Mouse (Mus musculus) liver, embryonic 16.5 days (tissue): ENCODE measurements around the gene Esyt2. TPM values are rescaled to one million over a fixed set of nuclear protein-coding genes. Genes with fewer than 3 reads are reported as not detected.

ENCODE experiments used
- ATAC-seq: fragments of 200-750 bp; cut with Nextera tagmentation; 2 replicates; pipeline ENCODE4 v1.8.0; 2017; ENCODE audit warnings: low read depth, mild to moderate bottlenecking, moderate number of reproducible peaks, moderate library complexity
- H3K27ac ChIP-seq: fragments of 300-500 bp; sonication (generic); 2 replicates; pipeline ENCODE4 v1.5.1; 2014; ENCODE audit warnings: mild to moderate bottlenecking, low read length
- H3K27me3 ChIP-seq: fragments of 300-500 bp; sonication (generic); 2 replicates; pipeline ENCODE4 v1.6.1; 2014; ENCODE audit warnings: low read depth, low read length, mixed read lengths; ENCODE audit not compliant: control insufficient read depth, insufficient read depth
- H3K36me3 ChIP-seq: fragments of 300-500 bp; sonication (generic); 2 replicates; pipeline ENCODE4 v1.6.1; 2014; ENCODE audit warnings: mild to moderate bottlenecking; ENCODE audit not compliant: control insufficient read depth, insufficient read depth
- H3K4me1 ChIP-seq: fragments of 300-500 bp; sonication (generic); 2 replicates; pipeline ENCODE4 v1.6.1; 2014; ENCODE audit warnings: low read depth, low read length, mixed read lengths; ENCODE audit not compliant: control insufficient read depth
- H3K4me2 ChIP-seq: fragments of 300-500 bp; sonication (generic); 2 replicates; pipeline ENCODE4 v1.6.1; 2014; ENCODE audit warnings: low read depth, low read length, mixed read lengths
- H3K4me3 ChIP-seq: fragments of 300-500 bp; sonication (generic); 2 replicates; pipeline ENCODE4 v1.5.1; 2014; ENCODE audit warnings: low read depth, mild to moderate bottlenecking, low read length
- H3K9ac ChIP-seq: fragments of 300-500 bp; sonication (generic); 2 replicates; pipeline ENCODE4 v1.6.1; 2014; ENCODE audit warnings: low read depth, low read length
- H3K9me3 ChIP-seq: fragments of 300-500 bp; sonication (generic); replicated peaks from 2 replicates; pipeline ENCODE4 v1.6.1; 2016; ENCODE audit warnings: low read length; ENCODE audit not compliant: control insufficient read depth
- WGBS: fragments of 180-500 bp; shearing (Covaris S2); extraction: QIAGEN DNeasy Blood & Tissue Kit; methylation state at CpG from one replicate; pipeline ENCODE4 v1.1.7; 2014; ENCODE audit not compliant: insufficient replicate concordance; 5-methylcytosine and 5-hydroxymethylcytosine counted together
- microRNA-seq: library from miRNA; unstranded; fragments of <30 nt; microRNA quantifications from one replicate; pipeline ENCODE4, GENCODE M21; 2016
- polyA plus RNA-seq: library from polyadenylated mRNA; unstranded; fragments of >200 nt; fragmentation: Nextera tagmentation; extraction: Ambion mirVana; gene quantifications from 2 replicates; pipeline ENCODE4 v1.2.1, GENCODE M21; 2015

Gene Esyt2
- polyA plus RNA-seq, 1 experiment from 2014 or later: 9.4 TPM

- Histone ChIP-seq H3K36me3 (peaks cover 76% of the 10 kb centered on the region), H3K4me2 (no peak overlapping the region), H3K4me1 (no peaks in the 10 kb centered on the region), H3K9me3 (no peaks in the 10 kb centered on the region), H3K27ac (no peak overlapping the region), H3K4me3 (no peak overlapping the region), H3K9ac (no peak overlapping the region), H3K27me3 (no peaks in the 10 kb centered on the region)
- no peak for ATAC-seq
- 86% methylated on average over 2 of the region's 2 CpGs for WGBS
These were observed 140.7 kb downstream of the Esyt2 start for GRCm38 (mm10) chr12:116421656-116422055.

- no peaks in the 10 kb centered on the region for H3K9me3 ChIP-seq
- H3K36me3 ChIP-seq: peaks cover 78% of the 10 kb centered on the region
- 86% methylated on average over 2 of the region's 2 CpGs for WGBS
- H3K4me2 ChIP-seq: no peak overlapping the region
- H3K4me3 ChIP-seq: no peak overlapping the region
- H3K27me3 ChIP-seq: no peaks in the 10 kb centered on the region
- H3K4me1 ChIP-seq: no peaks in the 10 kb centered on the region
- no peak overlapping the region for H3K9ac ChIP-seq
- no peak for ATAC-seq
- no peak overlapping the region for H3K27ac ChIP-seq
These were observed 144.4 kb downstream of the Esyt2 start for GRCm38 (mm10) chr12:116425392-116425791.

- Histone ChIP-seq H3K4me1 (no peaks in the 10 kb centered on the region), H3K36me3 (peaks cover 49% of the 10 kb centered on the region)
- ATAC-seq: 0 out of 2 replicates have a peak, but pooled peaks have one; percentile 19
These were observed 152.7 kb downstream of the Esyt2 start for GRCm38 (mm10) chr12:116433742-116434141.

GRCm38 (mm10) chr12:116435232-116435631 is 154.2 kb downstream of the Esyt2 start:
- Histone ChIP-seq H3K4me1 (no peaks in the 10 kb centered on the region), H3K4me2 (no peak overlapping the region), H3K27ac (no peak overlapping the region), H3K27me3 (no peaks in the 10 kb centered on the region), H3K9ac (no peak overlapping the region), H3K9me3 (no peaks in the 10 kb centered on the region), H3K36me3 (peaks cover 54% of the 10 kb centered on the region), H3K4me3 (no peak overlapping the region)
- WGBS: 77% methylated on average over 2 of the region's 2 CpGs
- no peak for ATAC-seq

More at GRCm38 (mm10) chr12:116433742-116434141, 152.7 kb downstream of the Esyt2 start:
- Histone ChIP-seq H3K9me3 (no peaks in the 10 kb centered on the region), H3K4me2 (no peak overlapping the region), H3K9ac (no peak overlapping the region), H3K4me3 (no peak overlapping the region), H3K27me3 (no peaks in the 10 kb centered on the region), H3K27ac (no peak overlapping the region)
- WGBS: 60% methylated on average over 2 of the region's 2 CpGs

GRCm38 (mm10) chr12:116436125-116436524 is 155.1 kb downstream of the Esyt2 start:
- no peak overlapping the region for H3K9ac ChIP-seq
- no peak overlapping the region for H3K4me2 ChIP-seq
- peaks cover 55% of the 10 kb centered on the region for H3K36me3 ChIP-seq
- H3K9me3 ChIP-seq: no peaks in the 10 kb centered on the region
- no peak for ATAC-seq
- H3K27me3 ChIP-seq: no peaks in the 10 kb centered on the region
- no peak overlapping the region for H3K27ac ChIP-seq
- no peaks in the 10 kb centered on the region for H3K4me1 ChIP-seq
- no peak overlapping the region for H3K4me3 ChIP-seq
- 72% methylated on average over 3 of the region's 3 CpGs for WGBS

- Histone ChIP-seq H3K36me3 (peaks cover 72% of the 10 kb centered on the region), H3K4me1 (peaks cover 4% of the 10 kb centered on the region; the same call in 1 of the 2 replicates), H3K27ac (no peak overlapping the region), H3K4me2 (no peak overlapping the region), H3K27me3 (no peaks in the 10 kb centered on the region), H3K4me3 (no peak overlapping the region), H3K9ac (no peak overlapping the region), H3K9me3 (no peaks in the 10 kb centered on the region)
- 86% methylated on average over 5 of the region's 5 CpGs for WGBS
- no peak for ATAC-seq
These were observed 157.6 kb downstream of the Esyt2 start for GRCm38 (mm10) chr12:116438591-116438990.

Small RNA genes lying within 50 kb of the gene (microRNA-seq; reads per million reads assigned to microRNA genes)
- not detected for gene Gm23190

Other genes starting within 250 kb of the Esyt2 start
- 5.3 TPM in 2 replicates for gene Zfp386, start 233.5 kb upstream of the Esyt2 start, polyA plus RNA-seq
- gene Vipr2, start 203.5 kb upstream of the Esyt2 start, polyA plus RNA-seq: 0.07 TPM in 2 replicates
- gene Wdr60, start 18.2 kb upstream of the Esyt2 start, polyA plus RNA-seq: 2.8 and 3.0 TPM in 2 replicates
- gene Gm11027, start 5.8 kb upstream of the Esyt2 start, polyA plus RNA-seq: not detected in 2 replicates
- gene Ncapg2, start 124.2 kb downstream of the Esyt2 start, polyA plus RNA-seq: 42.9 and 46.0 TPM in 2 replicates
- gene Ptprn2, start 204.5 kb downstream of the Esyt2 start, polyA plus RNA-seq: 0.07 TPM in 1 of 2 replicates, not detected in the other